Mouse (Mus musculus): ENCODE results near the gene Pdrg1. TPM values are rescaled to one million over a fixed set of nuclear protein-coding genes. Genes with fewer than 3 reads are reported as not detected.
A peak's percentile ranks its signal among the peaks of the same experiment; 100 is the strongest.

The Pdrg1 gene
- polyA plus RNA-seq, 1 experiment: 93.1 TPM

- TF ChIP-seq CTCF (IDR thresholded peaks at IDR 0.05; ENCODE audit: borderline replicate concordance, control insufficient read depth, extremely low read depth, insufficient read depth, low read length, poor library complexity): no peak
- TF ChIP-seq POLR2A (IDR thresholded peaks at IDR 0.05; ENCODE audit: control insufficient read depth, extremely low read depth, insufficient read depth, low read length, poor library complexity): no peak
- no peaks in the 10 kb centered on the region for H3K36me3 ChIP-seq (ENCODE audit: control insufficient read depth, insufficient read depth, low read length)
- no peak overlapping the region for H3K27ac ChIP-seq (ENCODE audit: control insufficient read depth, insufficient read depth, low read length)
- H3K4me1 ChIP-seq (replicated peaks; ENCODE audit: control insufficient read depth, insufficient read depth, low read length): peaks cover 24% of the 10 kb centered on the region
- H3K4me3 ChIP-seq (ENCODE audit: control insufficient read depth, insufficient read depth, low read length): no peak overlapping the region
- 97% methylated on average over 8 of the region's 8 CpGs for WGBS
- H3K27me3 ChIP-seq (ENCODE audit: control insufficient read depth, insufficient read depth, low read length): no peaks in the 10 kb centered on the region
- DNase-seq: no peak
Observed at GRCm38 (mm10) chr2:153053896-153054295, 38.7 kb upstream of the Pdrg1 start.

GRCm38 (mm10) chr2:153052700-153053351 is 37.6 kb upstream of the Pdrg1 start:
- peak; percentile 27 for DNase-seq
- no peak for TF ChIP-seq POLR2A (IDR thresholded peaks at IDR 0.05; ENCODE audit: control insufficient read depth, extremely low read depth, insufficient read depth, low read length, poor library complexity)
- no peak for TF ChIP-seq CTCF (IDR thresholded peaks at IDR 0.05; ENCODE audit: borderline replicate concordance, control insufficient read depth, extremely low read depth, insufficient read depth, low read length, poor library complexity)
- H3K27ac ChIP-seq (ENCODE audit: control insufficient read depth, insufficient read depth, low read length): no peak overlapping the region
- H3K36me3 ChIP-seq (ENCODE audit: control insufficient read depth, insufficient read depth, low read length): no peaks in the 10 kb centered on the region
- peaks cover 33% of the 10 kb centered on the region for H3K4me1 ChIP-seq (replicated peaks; ENCODE audit: control insufficient read depth, insufficient read depth, low read length)
- H3K4me3 ChIP-seq (ENCODE audit: control insufficient read depth, insufficient read depth, low read length): no peak overlapping the region
- whole genome bisulfite sequencing: 10% methylated on average over 30 of the region's 30 CpGs
- no peaks in the 10 kb centered on the region for H3K27me3 ChIP-seq (ENCODE audit: control insufficient read depth, insufficient read depth, low read length)

GRCm38 (mm10) chr2:153051537-153051936 is 36.3 kb upstream of the Pdrg1 start:
- no peak overlapping the region for H3K4me3 ChIP-seq (ENCODE audit: control insufficient read depth, insufficient read depth, low read length)
- no peak overlapping the region for H3K27ac ChIP-seq (ENCODE audit: control insufficient read depth, insufficient read depth, low read length)
- no peaks in the 10 kb centered on the region for H3K36me3 ChIP-seq (ENCODE audit: control insufficient read depth, insufficient read depth, low read length)
- DNase-seq: no peak
- 31% methylated on average over 9 of the region's 9 CpGs for WGBS
- no peaks in the 10 kb centered on the region for H3K27me3 ChIP-seq (ENCODE audit: control insufficient read depth, insufficient read depth, low read length)
- TF ChIP-seq CTCF (IDR thresholded peaks at IDR 0.05; ENCODE audit: borderline replicate concordance, control insufficient read depth, extremely low read depth, insufficient read depth, low read length, poor library complexity) (no peak), POLR2A (IDR thresholded peaks at IDR 0.05; ENCODE audit: control insufficient read depth, extremely low read depth, insufficient read depth, low read length, poor library complexity) (no peak)
- H3K4me1 ChIP-seq (replicated peaks; ENCODE audit: control insufficient read depth, insufficient read depth, low read length): peaks cover 40% of the 10 kb centered on the region

- H3K27me3 ChIP-seq (ENCODE audit: control insufficient read depth, insufficient read depth, low read length): no peaks in the 10 kb centered on the region
Observed at GRCm38 (mm10) chr2:153051095-153051494, 35.9 kb upstream of the Pdrg1 start.

GRCm38 (mm10) chr2:153049997-153050358 is 34.8 kb upstream of the Pdrg1 start:
- no peak for DNase-seq
- Histone ChIP-seq H3K4me3 (ENCODE audit: control insufficient read depth, insufficient read depth, low read length) (no peak overlapping the region), H3K27ac (ENCODE audit: control insufficient read depth, insufficient read depth, low read length) (no peak overlapping the region), H3K27me3 (ENCODE audit: control insufficient read depth, insufficient read depth, low read length) (no peaks in the 10 kb centered on the region), H3K36me3 (ENCODE audit: control insufficient read depth, insufficient read depth, low read length) (no peaks in the 10 kb centered on the region), H3K4me1 (replicated peaks; ENCODE audit: control insufficient read depth, insufficient read depth, low read length) (peaks cover 50% of the 10 kb centered on the region)
- TF ChIP-seq POLR2A (IDR thresholded peaks at IDR 0.05; ENCODE audit: control insufficient read depth, extremely low read depth, insufficient read depth, low read length, poor library complexity) (no peak), CTCF (IDR thresholded peaks at IDR 0.05; ENCODE audit: borderline replicate concordance, control insufficient read depth, extremely low read depth, insufficient read depth, low read length, poor library complexity) (no peak)
- WGBS: 77% methylated on average over 4 of the region's 4 CpGs

More at GRCm38 (mm10) chr2:153051095-153051494, 35.9 kb upstream of the Pdrg1 start:
- Histone ChIP-seq H3K36me3 (ENCODE audit: control insufficient read depth, insufficient read depth, low read length) (no peaks in the 10 kb centered on the region), H3K27ac (ENCODE audit: control insufficient read depth, insufficient read depth, low read length) (no peak overlapping the region), H3K4me1 (replicated peaks; ENCODE audit: control insufficient read depth, insufficient read depth, low read length) (peaks cover 44% of the 10 kb centered on the region), H3K4me3 (ENCODE audit: control insufficient read depth, insufficient read depth, low read length) (no peak overlapping the region)
- TF ChIP-seq CTCF (IDR thresholded peaks at IDR 0.05; ENCODE audit: borderline replicate concordance, control insufficient read depth, extremely low read depth, insufficient read depth, low read length, poor library complexity) (no peak), POLR2A (IDR thresholded peaks at IDR 0.05; ENCODE audit: control insufficient read depth, extremely low read depth, insufficient read depth, low read length, poor library complexity) (no peak)
- DNase-seq: no peak
- 91% methylated on average over 6 of the region's 6 CpGs for WGBS

- DNase-seq: peak; percentile 47
- Histone ChIP-seq H3K27me3 (ENCODE audit: control insufficient read depth, insufficient read depth, low read length) (no peaks in the 10 kb centered on the region), H3K36me3 (ENCODE audit: control insufficient read depth, insufficient read depth, low read length) (no peaks in the 10 kb centered on the region), H3K4me1 (replicated peaks; ENCODE audit: control insufficient read depth, insufficient read depth, low read length) (peaks cover 50% of the 10 kb centered on the region), H3K4me3 (ENCODE audit: control insufficient read depth, insufficient read depth, low read length) (no peak overlapping the region), H3K27ac (ENCODE audit: control insufficient read depth, insufficient read depth, low read length) (no peak overlapping the region)
- whole genome bisulfite sequencing: 7% methylated on average over 9 of the region's 9 CpGs
- no peak for TF ChIP-seq CTCF (IDR thresholded peaks at IDR 0.05; ENCODE audit: borderline replicate concordance, control insufficient read depth, extremely low read depth, insufficient read depth, low read length, poor library complexity)
- peak; percentile 28; the same call in 1 of the 2 replicates for TF ChIP-seq POLR2A (IDR thresholded peaks at IDR 0.05; ENCODE audit: control insufficient read depth, extremely low read depth, insufficient read depth, low read length, poor library complexity)
Observed at GRCm38 (mm10) chr2:153049288-153049996, 34.2 kb upstream of the Pdrg1 start.
